Mouse (Mus musculus) telencephalon, adult 2 months (tissue): ENCODE results near the gene Ppp1r1c.

ENCODE experiments used
- DNase-seq: peaks from one replicate; pipeline ENCODE4 v3.0.0-alpha.2; 2011; ENCODE audit warnings: low read depth, low spot score

Gene Ppp1r1c

DNA sequence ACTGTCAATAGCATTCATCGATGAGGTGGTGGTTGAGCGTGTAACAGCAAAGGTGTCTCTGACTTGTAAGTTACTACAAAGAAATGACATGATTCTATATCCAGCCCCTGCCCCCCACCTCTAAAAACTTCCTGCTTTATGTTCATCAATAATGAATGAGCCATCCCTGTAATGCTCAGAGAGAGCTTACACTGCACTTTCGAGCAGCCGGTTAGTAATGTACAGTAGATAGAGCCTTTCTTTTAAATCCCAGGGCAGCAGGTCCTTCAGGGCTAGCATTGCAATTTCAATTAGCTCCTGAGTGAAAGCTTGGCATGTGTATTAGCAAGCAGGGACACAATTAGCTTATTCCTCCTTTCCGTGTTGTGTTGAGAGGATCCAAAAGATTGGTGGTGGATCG, at the start of gene Ppp1r1c:
Ppp1r1c (plus strand) TSS at position 206 of the 400 bp plus-strand sequence.
- DNase-seq, result no peak

DNA sequence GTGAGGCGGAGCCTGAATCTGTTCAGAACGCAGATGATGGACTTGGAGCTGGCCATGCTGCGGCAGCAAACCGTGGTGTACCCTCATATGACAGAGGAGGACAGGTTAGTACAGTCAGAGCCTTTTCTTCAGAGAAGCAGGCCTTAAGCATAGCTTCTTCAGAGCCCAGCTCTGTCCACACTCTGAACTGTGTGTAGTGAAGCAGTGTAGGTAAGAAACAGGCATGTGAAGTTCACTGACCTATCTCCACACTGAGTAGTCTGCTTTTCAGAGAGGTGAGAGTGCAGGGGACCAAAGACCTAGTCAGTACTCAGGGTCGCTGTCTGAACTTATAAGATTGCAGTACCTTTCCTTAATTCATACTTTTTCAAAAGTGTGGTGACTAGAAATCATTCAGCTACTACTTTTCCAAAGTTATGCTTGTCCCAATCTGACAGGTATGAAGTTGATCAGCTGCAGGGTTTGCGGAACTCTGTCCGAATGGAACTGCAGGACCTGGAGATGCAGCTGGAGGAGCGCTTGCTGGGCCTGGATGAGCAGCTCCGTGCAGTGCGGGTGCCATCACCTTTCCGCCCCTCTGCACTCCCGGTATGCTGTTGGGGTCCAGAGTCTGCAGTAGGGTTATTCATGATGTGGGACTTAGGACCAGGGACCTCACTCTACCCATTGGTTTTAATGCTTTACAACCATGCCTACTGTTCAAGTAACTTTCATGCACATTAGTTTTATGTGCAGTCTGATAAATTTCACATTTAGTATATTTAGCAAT, 47.0 kb upstream of the Ppp1r1c start:
- no peak for DNase-seq

DNA sequence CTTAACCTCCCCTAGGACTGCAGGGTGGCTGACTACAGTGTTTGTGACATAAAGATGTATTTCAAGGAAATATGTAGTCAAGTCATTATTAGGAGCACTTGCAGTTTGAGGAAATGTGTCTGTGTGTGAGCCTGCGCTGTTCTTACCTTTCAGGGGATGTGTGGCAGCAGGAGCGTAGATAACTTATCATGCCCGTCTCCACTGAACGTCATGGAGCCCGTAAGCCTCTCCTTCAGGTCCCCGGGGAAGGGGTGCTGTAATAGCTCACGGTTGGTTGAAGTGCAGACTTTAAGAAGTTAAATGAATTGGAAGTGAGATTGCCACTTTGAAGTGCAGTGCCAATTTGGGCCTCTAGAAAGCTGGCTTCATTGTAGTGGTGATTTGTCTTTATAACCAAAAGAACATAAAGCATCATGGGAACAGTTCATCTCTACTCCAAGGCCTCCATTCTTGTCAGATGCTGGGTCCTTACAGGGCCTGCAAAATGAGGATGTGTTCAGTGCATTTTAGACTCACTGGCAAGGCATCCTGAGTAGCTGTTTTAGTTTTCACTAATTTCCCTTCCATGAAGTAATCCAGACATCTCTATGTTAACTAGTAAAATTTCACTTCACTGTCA, 46.0 kb upstream of the Ppp1r1c start:
- no peak for DNase-seq

DNA sequence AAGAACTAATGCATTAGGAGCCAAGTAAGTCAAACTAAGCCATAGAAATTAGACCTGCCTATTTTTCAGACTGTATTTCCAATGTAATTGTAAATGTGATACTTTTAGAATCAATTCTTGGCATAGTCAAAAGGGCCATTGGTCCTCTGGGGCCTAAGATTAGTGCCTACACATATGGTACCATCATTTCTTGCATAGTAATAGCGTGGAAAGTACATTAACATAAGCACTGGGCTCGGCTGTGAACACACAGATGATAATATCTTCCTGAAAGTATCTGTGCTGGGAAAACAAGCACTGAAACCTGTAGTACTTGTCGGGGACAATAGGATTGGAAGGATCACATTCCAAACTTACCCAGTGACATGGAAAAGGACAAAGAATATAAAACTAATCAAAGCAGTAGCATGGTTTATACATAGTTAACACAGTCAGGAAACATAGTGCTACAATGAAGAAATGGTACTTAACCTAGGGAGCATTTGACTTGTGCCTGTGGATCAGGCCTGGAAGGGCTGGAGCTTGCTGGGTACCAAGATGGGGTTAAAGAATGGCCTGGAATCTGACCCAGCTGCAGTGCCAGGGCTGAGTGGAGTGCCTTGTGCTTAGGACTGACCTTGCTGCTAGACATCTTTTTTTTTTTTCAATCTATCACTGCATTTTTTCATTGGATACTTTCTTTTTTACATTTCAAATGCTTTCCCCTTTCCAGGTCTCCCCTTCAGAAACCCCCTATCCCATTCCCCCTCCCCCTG, 42.9 kb upstream of the Ppp1r1c start:
- DNase-seq, result no peak

DNA sequence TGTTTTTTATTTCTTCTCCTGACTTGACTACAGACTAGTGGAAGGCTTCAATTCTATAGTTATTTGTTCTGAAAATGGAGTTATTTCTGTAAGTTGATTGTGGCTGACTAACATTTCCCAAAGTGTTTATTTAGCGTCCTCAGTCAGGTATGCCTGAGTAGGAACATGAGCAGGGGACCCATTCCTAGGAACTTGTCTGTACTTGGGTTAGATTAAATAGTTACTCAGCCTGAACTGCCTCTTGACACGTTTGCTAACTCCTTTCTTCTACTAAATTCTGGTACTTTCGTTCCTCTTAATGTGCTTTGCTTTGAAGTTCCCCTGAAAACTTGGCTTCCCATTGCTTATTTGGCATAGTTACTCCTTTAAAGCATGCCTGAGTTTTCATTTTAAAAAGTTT, 42.1 kb upstream of the Ppp1r1c start:
- no peak for DNase-seq

DNA sequence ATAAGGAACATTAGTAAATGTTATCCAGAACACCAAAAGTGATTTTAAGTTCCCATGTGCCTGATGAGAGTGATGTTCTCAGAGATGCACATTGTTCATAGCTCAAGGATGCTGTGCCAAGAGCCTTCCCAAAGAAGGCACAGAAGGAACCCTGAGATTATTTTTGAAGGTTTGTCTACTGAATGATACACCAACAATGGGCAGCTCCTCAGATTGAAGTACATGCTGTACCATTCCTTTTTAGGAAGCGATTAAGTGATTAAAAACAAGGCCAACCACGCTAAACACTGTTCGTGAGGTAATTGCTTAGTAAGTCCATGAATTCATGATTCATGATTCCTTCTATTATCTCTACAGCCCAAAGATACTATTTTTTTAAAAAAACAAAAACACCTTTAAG, 32.3 kb upstream of the Ppp1r1c start:
- DNase-seq, result no peak

DNA sequence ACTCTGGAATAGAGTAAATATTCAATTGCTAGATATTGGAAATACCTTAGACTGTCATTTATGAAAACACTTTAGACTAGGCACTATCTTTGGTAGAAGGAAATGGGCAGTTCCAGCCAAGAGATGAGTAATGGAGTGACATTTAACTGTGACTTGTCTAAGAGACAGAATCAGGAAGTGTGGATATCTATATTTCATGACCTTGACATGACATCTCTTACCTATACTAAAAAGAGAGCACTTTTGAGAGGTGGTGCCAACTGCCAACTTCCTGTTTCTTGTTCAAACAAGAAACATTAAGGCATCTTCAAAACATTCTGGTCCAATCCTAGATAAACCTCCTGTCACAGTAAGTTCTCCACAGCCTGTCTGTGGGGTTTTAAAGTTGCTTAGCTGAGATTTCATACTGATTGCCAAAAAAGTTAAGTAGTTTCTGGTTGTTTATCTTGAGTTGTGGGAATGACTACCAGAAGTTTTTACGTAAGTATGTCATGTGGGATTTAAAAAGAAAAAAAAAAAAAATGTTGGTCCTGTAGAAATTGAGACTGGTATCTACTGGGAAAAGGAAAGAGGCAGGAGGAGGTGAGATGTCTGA, 29.8 kb upstream of the Ppp1r1c start:
- no peak for DNase-seq

DNA sequence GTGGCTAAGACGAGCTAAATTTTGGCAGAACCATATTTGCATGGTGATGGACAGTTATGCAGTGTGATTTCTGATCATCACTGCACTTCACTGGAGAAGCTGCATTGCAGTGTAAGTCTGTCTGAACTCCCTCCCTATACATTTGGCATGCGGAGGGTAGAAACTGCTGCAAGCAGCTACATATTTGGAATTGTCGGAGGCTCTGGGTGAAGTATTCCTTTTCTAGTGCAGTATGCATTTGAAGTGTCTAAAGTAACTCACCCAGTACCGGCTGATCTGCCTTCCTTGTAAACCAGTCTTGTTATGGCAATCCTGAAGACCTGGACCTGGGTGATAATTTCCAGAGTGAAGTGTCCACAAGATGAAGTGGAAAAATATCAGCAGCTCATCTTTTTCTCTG, 25.9 kb upstream of the Ppp1r1c start:
- DNase-seq, result no peak

DNA sequence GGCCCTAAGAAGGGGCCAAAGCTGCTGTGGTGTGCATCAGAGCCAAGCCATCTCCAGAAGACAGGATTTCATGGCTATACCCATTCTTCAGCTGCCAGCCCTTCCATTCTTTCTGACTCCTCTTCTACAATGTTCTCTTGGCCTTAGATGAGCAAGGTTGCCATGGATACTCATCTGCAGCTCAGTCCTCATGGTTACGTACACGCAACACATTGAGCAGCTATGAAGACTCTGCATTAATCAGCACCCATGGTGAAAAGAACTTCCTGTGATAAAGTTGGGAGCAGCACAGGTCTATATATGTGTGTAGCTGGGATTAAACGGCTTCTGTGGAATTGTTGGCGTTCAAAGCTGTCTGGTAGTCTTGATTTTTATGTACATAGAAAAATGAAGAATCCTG, 24.3 kb upstream of the Ppp1r1c start:
- peak; percentile 43 for DNase-seq

DNA sequence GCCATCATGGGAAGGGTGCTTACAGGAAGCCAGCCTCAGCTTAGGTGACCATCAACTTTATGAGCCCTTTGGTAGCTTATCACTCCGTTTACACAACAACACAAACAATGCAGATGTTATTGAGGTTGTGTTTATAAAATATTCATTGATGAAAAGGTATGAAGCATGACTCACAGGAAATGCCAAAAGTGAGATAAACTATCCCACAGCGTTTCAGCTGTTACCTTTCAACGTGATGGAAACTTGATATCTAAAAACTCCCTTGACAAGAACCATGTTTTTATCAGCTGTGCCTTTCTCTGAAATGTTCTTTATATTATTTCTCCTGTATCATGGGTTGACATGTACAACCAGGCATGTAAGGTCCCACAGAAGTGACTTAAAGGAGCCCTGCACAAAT, 16.7 kb upstream of the Ppp1r1c start:
- no peak for DNase-seq

DNA sequence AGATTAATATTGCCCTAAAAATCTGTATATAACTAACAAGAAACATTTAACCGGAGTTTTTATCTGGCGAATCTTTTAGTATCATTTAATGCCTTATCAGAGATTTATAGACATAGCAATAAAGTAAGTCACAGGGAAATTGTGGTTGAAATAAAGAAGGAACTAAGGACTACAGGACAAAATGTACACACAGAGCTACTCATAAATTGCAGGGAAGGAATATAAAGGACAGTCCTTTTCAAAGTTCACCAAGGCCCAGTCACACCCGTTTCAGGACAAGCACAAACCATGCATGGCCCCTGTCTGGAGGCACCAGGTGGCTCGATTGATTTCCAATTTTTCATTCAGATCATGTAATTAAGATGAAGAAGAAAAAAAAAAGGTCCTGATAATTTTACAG, 12.4 kb upstream of the Ppp1r1c start:
- DNase-seq, result no peak

DNA sequence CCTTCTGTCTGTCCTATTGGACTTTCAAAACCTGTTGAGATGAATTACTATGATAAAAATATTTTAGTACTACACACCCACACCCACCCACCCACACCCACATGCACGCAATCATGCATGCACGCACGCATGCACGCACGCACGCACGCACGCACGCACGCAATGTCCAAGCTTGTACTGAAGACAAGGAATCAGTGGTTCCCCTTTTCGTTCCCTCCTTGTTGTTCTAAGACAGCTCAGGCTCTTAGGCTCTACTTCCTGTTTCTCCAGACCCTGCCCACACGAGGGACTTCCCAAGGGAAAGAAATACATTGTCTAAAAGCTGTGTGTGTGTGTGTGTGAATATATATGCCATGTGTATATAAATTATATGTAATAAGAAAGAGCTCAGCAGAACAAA, 11.6 kb upstream of the Ppp1r1c start:
- DNase-seq, result no peak

DNA sequence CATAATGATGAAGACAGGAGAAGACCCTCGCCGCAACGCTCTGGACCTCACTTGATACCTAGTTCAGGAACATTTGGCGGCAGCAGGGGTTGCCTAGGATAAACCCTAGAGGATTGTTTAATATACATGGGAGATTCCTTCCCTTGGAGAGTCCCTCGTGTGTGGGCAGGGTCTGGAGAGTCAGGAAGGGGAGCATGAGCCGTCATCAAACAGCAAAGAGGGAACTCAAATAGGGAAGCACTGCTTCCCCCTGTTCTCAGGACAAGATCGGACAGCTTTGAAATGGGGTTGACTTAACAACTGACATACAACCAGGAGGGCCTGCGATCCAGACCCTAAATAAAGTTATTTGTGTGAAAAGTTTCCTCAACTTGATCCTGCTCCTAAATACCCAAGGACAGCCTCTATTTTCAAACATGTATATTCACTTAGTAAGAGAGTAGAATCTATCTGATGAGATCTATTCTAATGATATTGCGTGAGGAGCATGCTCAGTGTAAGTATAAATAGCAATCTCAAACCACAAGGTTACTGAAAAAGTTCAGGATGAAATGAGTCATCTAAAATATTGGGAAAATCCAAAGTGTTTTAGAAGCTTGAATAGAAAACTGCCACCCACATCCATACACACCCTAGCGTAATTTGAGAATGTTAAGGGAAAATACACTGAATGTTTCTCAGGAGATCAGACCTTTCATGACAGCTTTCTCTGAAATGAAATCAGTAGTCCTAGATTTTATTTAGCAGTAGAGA, 10.9 kb upstream of the Ppp1r1c start:
- DNase-seq, result peak; percentile 29

DNA sequence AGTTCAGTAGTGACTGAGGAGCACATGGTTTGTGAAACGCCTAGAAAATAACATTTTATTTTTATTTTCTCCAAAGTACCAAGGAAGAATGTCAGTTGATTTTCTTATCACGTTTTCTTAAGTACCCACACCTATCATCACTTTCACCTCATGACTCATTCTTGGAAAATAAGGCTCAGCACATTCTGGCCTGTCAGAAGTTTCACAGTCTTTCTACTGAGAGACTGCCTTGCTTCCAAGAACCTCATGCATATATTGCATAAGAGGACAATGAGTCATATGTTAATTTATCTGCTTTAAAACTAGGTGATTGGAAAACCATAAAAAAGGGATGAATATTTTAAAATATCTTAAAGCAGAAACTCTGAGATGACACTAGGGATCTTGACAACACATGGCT, 9.4 kb upstream of the Ppp1r1c start:
- DNase-seq, result peak; percentile 74

DNA sequence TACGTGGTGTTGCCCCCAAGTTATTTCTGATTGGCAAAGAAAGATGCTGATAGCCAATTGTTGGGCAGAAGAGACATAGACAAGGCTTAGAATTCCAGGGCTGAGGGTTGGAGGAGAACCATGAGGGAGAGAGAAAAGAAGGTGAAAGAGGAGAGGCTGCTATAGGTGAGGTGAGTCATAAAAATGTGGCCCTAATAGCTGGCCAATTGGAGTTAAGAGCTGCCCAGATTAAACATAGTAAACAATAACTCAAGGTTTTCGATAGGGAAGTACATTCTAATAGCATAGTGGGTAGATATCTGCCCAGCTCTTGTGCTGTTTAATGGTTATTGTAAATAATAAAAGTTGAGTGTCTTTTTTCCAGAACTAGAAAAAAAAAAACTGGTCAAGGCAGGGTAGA, 2.8 kb upstream of the Ppp1r1c start:
- no peak for DNase-seq

DNA sequence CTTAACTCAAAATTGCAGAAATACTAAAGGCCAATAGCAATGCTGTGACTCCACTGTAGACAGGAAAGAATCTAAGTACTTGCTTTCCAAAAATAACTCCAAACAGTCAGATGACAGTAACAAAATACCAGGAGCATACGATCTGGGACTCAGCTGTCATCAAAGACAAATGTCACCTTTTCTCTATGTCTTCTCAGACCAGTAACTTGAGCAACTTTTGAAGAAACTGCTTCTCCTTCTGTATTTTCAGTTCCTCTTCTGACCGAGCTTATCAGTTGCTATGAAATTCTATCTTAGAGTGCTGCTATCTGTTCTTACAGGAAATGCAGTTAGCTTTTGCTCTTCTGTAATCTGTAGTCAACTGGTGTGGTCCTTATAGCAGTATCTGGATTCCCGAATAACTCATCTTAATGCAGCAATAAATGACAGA, 6.1 kb downstream of the Ppp1r1c start:
- DNase-seq, result no peak

DNA sequence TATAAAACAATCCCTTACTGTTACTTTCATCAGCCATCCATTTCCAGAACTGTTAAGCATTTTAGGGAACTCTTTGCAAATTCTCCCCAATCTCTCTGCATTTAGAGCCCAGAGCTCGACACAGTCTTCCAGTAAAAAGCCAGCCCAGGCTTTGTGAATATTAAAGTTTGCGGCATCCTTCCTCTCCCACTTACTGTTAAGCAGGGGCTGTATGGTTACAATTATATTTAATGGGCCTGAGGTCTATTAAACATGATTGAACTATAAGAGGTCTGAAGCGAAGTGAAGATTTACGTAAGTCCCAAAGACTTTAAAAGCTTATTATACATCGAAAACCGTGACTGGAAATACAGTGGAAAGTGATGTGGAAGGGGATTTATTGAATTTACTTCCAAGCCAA, 7.2 kb downstream of the Ppp1r1c start:
- DNase-seq, result no peak

DNA sequence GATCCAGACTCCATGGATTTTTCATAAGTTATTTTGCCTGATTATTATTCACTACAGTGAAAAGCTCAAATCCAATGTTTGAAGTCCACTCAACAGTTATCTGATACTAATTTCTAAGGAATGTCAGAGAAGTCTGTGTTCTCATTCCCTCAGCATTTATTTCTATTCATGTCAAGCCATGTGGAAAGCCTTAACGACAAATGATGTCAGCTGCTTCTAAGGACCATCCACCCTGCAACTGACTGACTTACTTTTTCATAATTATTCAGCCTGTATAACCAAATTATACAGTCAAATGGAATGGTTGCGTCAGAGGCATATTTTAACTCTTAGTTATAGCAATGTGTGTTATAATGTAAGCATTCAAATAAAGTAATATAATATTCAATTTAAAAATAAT, 8.3 kb downstream of the Ppp1r1c start:
- DNase-seq, result no peak

DNA sequence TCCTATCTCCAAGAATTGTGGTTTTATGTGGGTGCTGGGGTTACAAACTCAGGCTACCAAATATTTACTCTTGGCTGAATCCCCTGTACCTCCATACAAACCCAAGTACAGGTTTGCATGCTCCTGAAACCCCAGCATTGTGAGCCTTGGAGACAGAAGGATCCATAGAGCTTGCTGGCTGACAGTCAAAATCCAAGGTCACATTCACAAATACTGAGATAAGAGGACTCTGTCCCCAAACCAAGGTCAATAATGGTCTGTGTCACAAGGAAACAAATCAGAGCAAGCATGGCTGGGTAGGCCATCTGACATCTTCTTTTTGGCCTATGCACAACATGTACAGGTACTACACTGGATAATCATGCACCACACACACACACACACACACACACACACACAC, 10.3 kb downstream of the Ppp1r1c start:
- no peak for DNase-seq

DNA sequence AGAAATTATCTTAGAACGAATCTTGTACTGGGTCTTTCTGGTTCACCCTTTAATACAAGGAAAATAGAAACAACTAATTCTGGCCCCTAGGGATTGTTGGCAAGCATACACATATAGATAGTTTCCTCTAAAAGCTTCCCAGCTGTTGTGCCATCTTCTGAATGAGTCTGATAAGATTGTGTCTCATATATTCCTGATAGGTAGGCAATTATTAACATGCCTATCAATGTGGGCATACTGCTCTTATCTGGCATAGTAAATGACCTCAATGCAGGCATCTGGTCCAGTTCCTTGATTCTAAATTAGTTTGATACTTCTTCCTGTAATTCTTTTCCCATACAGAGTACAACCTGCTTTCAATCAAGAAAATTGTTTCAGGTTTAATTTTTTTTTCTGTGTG, 14.8 kb downstream of the Ppp1r1c start:
- no peak for DNase-seq

DNA sequence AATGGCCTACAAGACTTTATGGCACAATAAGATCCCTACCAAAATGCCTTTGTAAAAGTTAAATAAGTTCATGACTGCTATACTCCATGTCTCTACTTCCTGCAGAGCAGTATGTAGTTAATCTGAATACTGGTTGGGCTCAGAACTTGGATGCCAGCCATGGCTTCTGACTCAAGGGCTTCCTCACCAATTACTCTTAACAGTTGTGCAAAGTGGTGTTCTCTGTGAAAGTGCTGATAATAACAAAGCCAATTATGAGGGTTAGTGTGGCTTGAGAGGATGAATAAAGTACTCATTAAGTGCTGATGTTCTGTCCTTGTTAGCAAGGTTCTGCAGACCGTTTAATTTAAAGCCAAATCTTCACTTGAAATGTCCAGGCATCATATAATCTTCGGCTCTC, 31.4 kb downstream of the Ppp1r1c start:
- DNase-seq, result no peak

DNA sequence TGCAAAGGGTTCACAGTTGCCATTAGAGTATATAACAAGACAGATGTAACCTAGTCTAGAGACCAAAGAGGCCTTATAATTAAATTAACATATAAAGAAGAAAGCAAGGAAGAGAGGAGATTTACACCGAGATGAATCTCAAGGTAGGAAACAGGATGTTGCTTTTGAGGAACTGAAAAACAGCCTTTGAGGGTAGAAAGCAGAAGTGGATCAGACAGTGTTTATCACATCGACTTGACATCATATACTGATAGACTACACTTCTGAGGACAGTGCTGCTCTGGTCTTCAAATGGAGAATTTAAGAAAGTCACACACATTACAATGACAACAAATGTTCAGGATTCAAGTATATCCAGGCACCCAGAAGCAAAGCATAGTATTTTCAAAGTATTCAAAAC, 34.4 kb downstream of the Ppp1r1c start:
- no peak for DNase-seq
